Mouse (Mus musculus) stomach, postnatal 0 days (tissue): ENCODE measurements around the gene Isca1. TPM values are rescaled to one million over a fixed set of nuclear protein-coding genes. Genes with fewer than 3 reads are reported as not detected.
"Not testable (repeated sequence)": the region's sequence is repeated elsewhere in the genome, so short reads cannot be mapped to it uniquely, and the experiment has no call there.

Source experiments
- ATAC-seq: fragments of 200-750 bp; cut with Nextera tagmentation; 2 replicates; pipeline ENCODE4 v1.8.0; 2017; ENCODE audit not compliant: low FRiP score, low TSS enrichment
- DNase-seq: peaks from one replicate; pipeline ENCODE4 v3.0.0-alpha.2; 2016; ENCODE audit warnings: low spot score
- H3K27ac ChIP-seq: fragments of 300-500 bp; sonication (generic); replicated peaks from 2 replicates; pipeline ENCODE4 v1.5.1; 2014; ENCODE audit warnings: mild to moderate bottlenecking, control low read depth
- H3K27me3 ChIP-seq: fragments of 300-500 bp; sonication (generic); 2 replicates; pipeline ENCODE4 v1.6.1; 2014; ENCODE audit warnings: low read length; ENCODE audit not compliant: control insufficient read depth, insufficient read depth
- H3K36me3 ChIP-seq: fragments of 300-500 bp; sonication (generic); 2 replicates; pipeline ENCODE4 v1.6.1; 2014; ENCODE audit warnings: low read length, mixed read lengths; ENCODE audit not compliant: control insufficient read depth, insufficient read depth
- H3K4me1 ChIP-seq: fragments of 300-500 bp; sonication (generic); replicated peaks from 2 replicates; pipeline ENCODE4 v1.6.1; 2014; ENCODE audit warnings: antibody characterized with exemption; ENCODE audit not compliant: control insufficient read depth, insufficient read depth
- H3K4me2 ChIP-seq: fragments of 300-500 bp; sonication (generic); replicated peaks from 2 replicates; pipeline ENCODE4 v1.6.1; 2014; ENCODE audit warnings: low read depth, mild to moderate bottlenecking, control low read depth, moderate library complexity
- H3K4me3 ChIP-seq: fragments of 300-500 bp; sonication (generic); 2 replicates; pipeline ENCODE4 v1.5.1; 2014; ENCODE audit warnings: low read depth, low read length, control low read depth
- H3K9ac ChIP-seq: fragments of 300-500 bp; sonication (generic); 2 replicates; pipeline ENCODE4 v1.6.1; 2014; ENCODE audit warnings: mild to moderate bottlenecking, low read length, control low read depth, mixed read lengths
- H3K9me3 ChIP-seq: fragments of 300-500 bp; sonication (generic); 2 replicates; pipeline ENCODE4 v1.6.1; 2016; ENCODE audit warnings: low read length; ENCODE audit not compliant: control insufficient read depth
- CTCF ChIP-seq: IDR thresholded peaks from 2 replicates; pipeline ENCODE4 v1.5.1; 2016; ENCODE audit warnings: antibody characterized with exemption, low read depth, mild to moderate bottlenecking, moderate library complexity
- EP300 ChIP-seq: optimal IDR thresholded peaks from 2 replicates; pipeline ENCODE3; 2016; ENCODE audit warnings: antibody characterized with exemption
- WGBS: fragments of 180-500 bp; shearing (Covaris S2); extraction: QIAGEN DNeasy Blood & Tissue Kit; methylation state at CpG from one replicate; pipeline ENCODE4 v1.1.7; 2014; 5-methylcytosine and 5-hydroxymethylcytosine counted together
- polyA plus RNA-seq: library from polyadenylated mRNA; unstranded; fragments of >200 nt; fragmentation: Nextera tagmentation; extraction: Ambion mirVana; gene quantifications from 2 replicates; pipeline ENCODE4 v1.2.1, GENCODE M21; 2015

Gene Isca1
- polyA plus RNA-seq, 1 experiment from 2014 or later, result 73.4 TPM

DNA sequence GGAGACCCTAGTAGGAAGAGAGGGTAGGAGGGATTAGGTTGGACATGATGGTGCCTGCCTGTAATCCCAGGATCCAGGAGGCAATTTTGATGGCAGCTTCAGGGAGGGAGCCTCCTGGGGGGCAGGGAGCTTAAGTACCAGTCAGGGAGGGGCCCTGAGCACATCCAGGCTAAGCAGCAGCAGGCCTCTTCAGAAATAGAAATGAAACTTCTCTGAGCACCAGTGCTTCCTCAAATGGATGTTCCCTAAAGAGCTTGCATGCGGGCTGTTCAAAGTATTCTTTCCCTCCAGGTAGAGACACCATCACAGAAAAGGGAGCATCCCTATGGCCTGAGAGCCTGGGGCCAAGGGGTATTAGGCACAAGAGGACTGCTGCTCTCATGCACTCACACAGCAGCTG, 28.7 kb upstream of the Isca1 start:
- no peak for TF ChIP-seq CTCF
- no peak for TF ChIP-seq EP300
- no peak for DNase-seq
- WGBS, result 95% methylated on average over 1 of the region's 1 CpGs
- H3K9me3 ChIP-seq, result no peaks in the 10 kb centered on the region
- H3K4me3 ChIP-seq, result no peak overlapping the region
- H3K4me2 ChIP-seq, result no peak overlapping the region
- H3K9ac ChIP-seq, result no peak overlapping the region
- H3K27ac ChIP-seq, result no peak overlapping the region
- peaks cover 49% of the 10 kb centered on the region for H3K36me3 ChIP-seq
- no peaks in the 10 kb centered on the region for H3K27me3 ChIP-seq
- H3K4me1 ChIP-seq, result no peaks in the 10 kb centered on the region
- no peak for ATAC-seq

GRCm38 (mm10) chr13:59796466-59796848, 26.8 kb upstream of the Isca1 start:
- no peak for TF ChIP-seq CTCF
- no peak for TF ChIP-seq EP300
- Histone ChIP-seq H3K9ac (no peak overlapping the region), H3K4me1 (no peaks in the 10 kb centered on the region), H3K4me2 (no peak overlapping the region), H3K27ac (no peak overlapping the region), H3K36me3 (peaks cover 55% of the 10 kb centered on the region), H3K27me3 (no peaks in the 10 kb centered on the region), H3K9me3 (no peaks in the 10 kb centered on the region), H3K4me3 (no peak overlapping the region)
- WGBS, result 91% methylated on average over 9 of the region's 9 CpGs
- DNase-seq, result no peak
- peak; percentile 28; the same call in 1 of the 2 replicates for ATAC-seq

- H3K4me2 ChIP-seq, result no peak overlapping the region
- no peak overlapping the region for H3K27ac ChIP-seq
- TF ChIP-seq EP300, result no peak
- TF ChIP-seq CTCF, result no peak
- H3K4me3 ChIP-seq, result no peak overlapping the region
- DNase-seq, result no peak
- H3K27me3 ChIP-seq, result no peaks in the 10 kb centered on the region
- no peaks in the 10 kb centered on the region for H3K4me1 ChIP-seq
- no peaks in the 10 kb centered on the region for H3K9me3 ChIP-seq
- no peak overlapping the region for H3K9ac ChIP-seq
- ATAC-seq, result 0 out of 2 replicates have a peak, but pooled peaks have one; percentile 35
- H3K36me3 ChIP-seq, result peaks cover 59% of the 10 kb centered on the region
- WGBS, result 88% methylated on average over 6 of the region's 6 CpGs
These were observed 26.3 kb upstream of the Isca1 start for GRCm38 (mm10) chr13:59795807-59796465.

- TF ChIP-seq CTCF (no peak), EP300 (no peak)
- no peak for DNase-seq
- Histone ChIP-seq H3K4me2 (no peak overlapping the region), H3K27me3 (no peaks in the 10 kb centered on the region), H3K9me3 (no peaks in the 10 kb centered on the region), H3K36me3 (peaks cover 52% of the 10 kb centered on the region), H3K27ac (no peak overlapping the region), H3K9ac (no peak overlapping the region), H3K4me3 (no peak overlapping the region), H3K4me1 (no peaks in the 10 kb centered on the region)
- ATAC-seq, result no peak
- WGBS, result 93% methylated on average over 1 of the region's 1 CpGs
These were observed 25.2 kb upstream of the Isca1 start for GRCm38 (mm10) chr13:59794786-59795185.

DNA sequence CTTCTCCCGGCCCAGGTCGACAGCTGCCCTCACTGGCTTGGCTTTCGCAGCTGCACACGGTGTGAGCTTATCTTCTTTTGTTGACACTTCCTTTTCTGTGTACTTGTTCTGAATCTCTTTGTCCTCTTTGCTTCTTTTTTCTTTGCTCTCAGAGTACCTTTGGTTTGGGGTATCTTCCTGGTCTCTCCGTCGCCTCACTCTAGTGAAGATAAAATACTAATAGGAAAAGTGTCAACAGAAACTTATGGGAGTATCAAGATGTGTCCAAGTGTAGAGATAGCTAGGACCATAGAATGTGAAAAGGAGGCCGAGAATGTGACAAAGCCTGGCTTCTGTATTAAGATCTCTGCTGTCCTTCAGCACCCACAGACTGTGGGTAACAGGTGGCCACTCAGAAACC, 12.5 kb upstream of the Isca1 start, which contains the start of gene Gm49354:
Gm49354 (minus strand) TSS at position 101 of the 400 bp plus-strand sequence.
- Histone ChIP-seq H3K27me3 (no peaks in the 10 kb centered on the region), H3K4me1 (no peaks in the 10 kb centered on the region), H3K9me3 (no peaks in the 10 kb centered on the region), H3K9ac (no peak within 1 kb of the TSS), H3K36me3 (peaks cover 54% of the 10 kb centered on the region), H3K27ac (no peak within 1 kb of the TSS), H3K4me2 (no peak within 1 kb of the TSS), H3K4me3 (no peak within 1 kb of the TSS)
- DNase-seq (no peak), ATAC-seq (no peak)
- WGBS, result 63% methylated on average over 7 of the region's 7 CpGs
- TF ChIP-seq EP300 (no peak), CTCF (no peak)

DNA sequence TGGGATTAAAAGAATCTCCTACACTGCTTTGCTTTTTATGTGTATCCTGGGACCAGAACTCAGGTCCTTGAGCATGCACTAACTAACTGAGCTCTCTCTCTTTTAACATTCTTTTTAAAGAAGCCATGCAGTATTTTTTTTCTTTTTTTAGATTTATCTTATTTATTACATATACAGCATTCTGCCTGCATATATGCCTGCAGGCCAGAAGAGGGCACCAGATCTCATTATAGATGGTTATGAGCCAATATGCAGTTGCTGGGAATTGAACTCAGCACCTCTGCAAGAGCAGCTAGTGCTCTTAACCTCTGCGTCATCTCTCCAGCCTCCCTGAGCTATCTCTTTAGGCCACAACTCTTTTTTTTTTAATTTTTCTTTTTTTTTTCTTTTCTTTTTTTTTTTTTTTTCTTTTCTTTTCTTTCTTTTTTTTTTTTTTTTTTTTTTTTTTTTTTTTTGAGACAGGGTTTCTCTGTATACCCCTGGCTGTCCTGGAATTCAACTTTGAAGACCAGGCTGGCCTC, 10.2 kb upstream of the Isca1 start:
- WGBS, result 100% methylated on average over 1 of the region's 1 CpGs

More for the DNA sequence above, 10.2 kb upstream of the Isca1 start:
- H3K9me3 ChIP-seq, H3K27me3 ChIP-seq, H3K9ac ChIP-seq, H3K4me1 ChIP-seq, H3K4me2 ChIP-seq, ATAC-seq, DNase-seq, H3K4me3 ChIP-seq, H3K27ac ChIP-seq: not testable (repeated sequence)
- H3K36me3 ChIP-seq, result peaks cover 44% of the 10 kb centered on the region
- peak; percentile 48 for TF ChIP-seq CTCF
